Mouse (Mus musculus): Measurements from ENCODE around the gene Gm3558. TPM values are rescaled to one million over a fixed set of nuclear protein-coding genes. Genes with fewer than 3 reads are reported as not detected.

The Gm3558 gene
- polyA plus RNA-seq (2015; fragmentation: Illumina TruSeq; extraction: RNeasy Lipid Tissue Mini Kit (QIAGEN cat#74804); ENCODE audit: low read depth, low replicate concordance) = 2.9 TPM

GRCm38 (mm10) chr14:7568382-7568781 is at the start of gene Gm3558:
Gene Gm3558 (minus strand): TSS chr14:7568566.

GRCm38 (mm10) chr14:7595492-7595891 is 27.1 kb upstream of the Gm3558 start, which contains the start of gene Gm10338:
Gene Gm10338 (minus strand): TSS chr14:7595592.

Other genes starting within 250 kb of the Gm3558 start
- not detected for gene Gm5797, start 236.2 kb downstream of the Gm3558 start, polyA plus RNA-seq (2015; fragmentation: Illumina TruSeq; extraction: RNeasy Lipid Tissue Mini Kit (QIAGEN cat#74804); ENCODE audit: low read depth, low replicate concordance)
- not detected for gene Gm8374, start 203.4 kb downstream of the Gm3558 start, polyA plus RNA-seq (2015; fragmentation: Illumina TruSeq; extraction: RNeasy Lipid Tissue Mini Kit (QIAGEN cat#74804); ENCODE audit: low read depth, low replicate concordance)
- gene Gm3755, start 117.6 kb downstream of the Gm3558 start, polyA plus RNA-seq (2015; fragmentation: Illumina TruSeq; extraction: RNeasy Lipid Tissue Mini Kit (QIAGEN cat#74804); ENCODE audit: low read depth, low replicate concordance) = not detected
- gene Gm3752, start 84.8 kb downstream of the Gm3558 start, polyA plus RNA-seq (2015; fragmentation: Illumina TruSeq; extraction: RNeasy Lipid Tissue Mini Kit (QIAGEN cat#74804); ENCODE audit: low read depth, low replicate concordance) = 1.0 TPM
- not detected for gene Gm10338, start 27.0 kb upstream of the Gm3558 start, polyA plus RNA-seq (2015; fragmentation: Illumina TruSeq; extraction: RNeasy Lipid Tissue Mini Kit (QIAGEN cat#74804); ENCODE audit: low read depth, low replicate concordance)
- not detected for gene Gm10128, start 75.4 kb upstream of the Gm3558 start, polyA plus RNA-seq (2015; fragmentation: Illumina TruSeq; extraction: RNeasy Lipid Tissue Mini Kit (QIAGEN cat#74804); ENCODE audit: low read depth, low replicate concordance)
- not detected for gene Gm26661, start 223.0 kb upstream of the Gm3558 start, polyA plus RNA-seq (2015; fragmentation: Illumina TruSeq; extraction: RNeasy Lipid Tissue Mini Kit (QIAGEN cat#74804); ENCODE audit: low read depth, low replicate concordance)
- gene Flnb, start 249.4 kb upstream of the Gm3558 start, polyA plus RNA-seq (2015; fragmentation: Illumina TruSeq; extraction: RNeasy Lipid Tissue Mini Kit (QIAGEN cat#74804); ENCODE audit: low read depth, low replicate concordance) = 19.1 TPM

Data from brain, adult 10 weeks (tissue).